ENCODE assay signal across 19 mouse cellular contexts in genomic region chr9:69756041-69756440, GRCm38 (mm10). TPM values are rescaled to one million over a fixed set of nuclear protein-coding genes. Genes with fewer than 3 reads are reported as not detected.
DNase-seq lines count a peak whose midpoint lies in the region; ATAC-seq and TF ChIP-seq lines count a peak whose summit lies in the region.
"Had no signal": no experiment of that assay in that cellular context is flagged by ENCODE, and none has a peak within 500 bp of the region (broad histone marks: within the 10 kb centered on the region; RNA-seq: fewer than 3 reads in every experiment).

No protein-coding gene starts in this region.

- peaks cover 100% of the 10 kb centered on the region for H3K27me3 ChIP-seq in forebrain, embryonic 10.5 days (ENCODE audit: poor library complexity, severe bottlenecking)
- peaks cover 78% of the 10 kb centered on the region for H3K27me3 ChIP-seq in forebrain, embryonic 11.5 days (ENCODE audit: control insufficient read depth, insufficient read depth, low read length)
- peaks cover 88% of the 10 kb centered on the region for H3K27me3 ChIP-seq in hindbrain, embryonic 10.5 days (ENCODE audit: insufficient read depth, poor library complexity, severe bottlenecking)
- peaks cover 74% of the 10 kb centered on the region for H3K27me3 ChIP-seq in midbrain, embryonic 10.5 days (ENCODE audit: low read depth, poor library complexity, severe bottlenecking)
- peaks cover 36% of the 10 kb centered on the region for H3K27me3 ChIP-seq in neural tube, embryonic 12.5 days (replicated peaks)
- peaks cover 87% of the 10 kb centered on the region for H3K27me3 ChIP-seq in intestine, postnatal 0 days (replicated peaks; ENCODE audit: control insufficient read depth, insufficient read depth, low read length)

- no peak overlapping the region for H3K9ac ChIP-seq in forebrain, embryonic 11.5 days (ENCODE audit: low read length)
- no peak overlapping the region for H3K9ac ChIP-seq in neural tube, embryonic 12.5 days
- H3K9ac ChIP-seq in intestine, postnatal 0 days (ENCODE audit: low read depth, low read length), result no peak overlapping the region
- H3K9ac ChIP-seq: embryonic facial prominence, embryonic 13.5 days; lung, embryonic 14.5 days had no signal

- no peaks in the 10 kb centered on the region for H3K9me3 ChIP-seq in forebrain, embryonic 10.5 days
- no peaks in the 10 kb centered on the region for H3K9me3 ChIP-seq in forebrain, embryonic 11.5 days (ENCODE audit: control insufficient read depth, low read length)
- H3K9me3 ChIP-seq in hindbrain, embryonic 10.5 days, result no peaks in the 10 kb centered on the region
- no peaks in the 10 kb centered on the region for H3K9me3 ChIP-seq in midbrain, embryonic 10.5 days (replicated peaks)
- H3K9me3 ChIP-seq in neural tube, embryonic 12.5 days, result no peaks in the 10 kb centered on the region
- no peaks in the 10 kb centered on the region for H3K9me3 ChIP-seq in intestine, postnatal 0 days (ENCODE audit: control insufficient read depth)
- H3K9me3 ChIP-seq: embryonic facial prominence, embryonic 13.5 days had no signal

- 11% methylated on average over 7 of the region's 7 CpGs for WGBS in forebrain, embryonic 10.5 days
- WGBS in forebrain, embryonic 11.5 days, result 11% methylated on average over 7 of the region's 7 CpGs
- WGBS in hindbrain, embryonic 10.5 days, result 21% methylated on average over 7 of the region's 7 CpGs
- 20% methylated on average over 7 of the region's 7 CpGs for WGBS in midbrain, embryonic 10.5 days
- 30% methylated on average over 7 of the region's 7 CpGs for WGBS in neural tube, embryonic 12.5 days
- WGBS in intestine, postnatal 0 days, result 25% methylated on average over 7 of the region's 7 CpGs

- peak; percentile 21 for DNase-seq in forebrain, embryonic 10.5 days (ENCODE audit: extremely low spot score, low spot score)
- DNase-seq in forebrain, embryonic 11.5 days (ENCODE audit: low spot score), result no peak
- peak; percentile 16 for DNase-seq in hindbrain, embryonic 10.5 days (ENCODE audit: low spot score)
- peak; percentile 17 for DNase-seq in midbrain, embryonic 10.5 days (ENCODE audit: low spot score)
- no peak for DNase-seq in ovary, postnatal 14 days (ENCODE audit: low spot score)
- DNase-seq in adrenal gland, postnatal 36 days, result no peak
- DNase-seq: cerebellum, adult 9-11 months; gastrocnemius, postnatal 10 days; heart, postnatal 14 days; kidney, adult 18-20 months; kidney, postnatal 36 days; liver; lung, embryonic 14.5 days had no signal

- H3K27ac ChIP-seq in forebrain, embryonic 10.5 days, result no peak overlapping the region
- no peak overlapping the region for H3K27ac ChIP-seq in forebrain, embryonic 11.5 days (ENCODE audit: low read depth, low read length)
- H3K27ac ChIP-seq in hindbrain, embryonic 10.5 days, result peak overlapping the region; percentile 62; the same call in 1 of the 2 replicates
- peak overlapping the region; percentile 74; the same call in 1 of the 2 replicates for H3K27ac ChIP-seq in midbrain, embryonic 10.5 days (replicated peaks)
- no peak overlapping the region for H3K27ac ChIP-seq in neural tube, embryonic 12.5 days
- no peak overlapping the region for H3K27ac ChIP-seq in intestine, postnatal 0 days (ENCODE audit: low read depth, low read length)
- H3K27ac ChIP-seq: embryonic facial prominence, embryonic 13.5 days had no signal

- no peak overlapping the region for H3K4me3 ChIP-seq in forebrain, embryonic 10.5 days
- no peak overlapping the region for H3K4me3 ChIP-seq in forebrain, embryonic 11.5 days (ENCODE audit: low read depth, low read length)
- H3K4me3 ChIP-seq in hindbrain, embryonic 10.5 days, result peak overlapping the region; percentile 31
- H3K4me3 ChIP-seq in midbrain, embryonic 10.5 days, result peak overlapping the region; percentile 84
- H3K4me3 ChIP-seq in neural tube, embryonic 12.5 days, result no peak overlapping the region
- no peak overlapping the region for H3K4me3 ChIP-seq in intestine, postnatal 0 days (ENCODE audit: low read depth, low read length)
- H3K4me3 ChIP-seq: embryonic facial prominence, embryonic 13.5 days had no signal

- no peak overlapping the region for H3K4me2 ChIP-seq in forebrain, embryonic 11.5 days (ENCODE audit: low read depth, low read length, severe bottlenecking)
- H3K4me2 ChIP-seq in neural tube, embryonic 12.5 days (replicated peaks), result peak overlapping the region; percentile 33; the same call in 1 of the 2 replicates
- no peak overlapping the region for H3K4me2 ChIP-seq in intestine, postnatal 0 days (replicated peaks; ENCODE audit: low read depth)
- H3K4me2 ChIP-seq: embryonic facial prominence, embryonic 13.5 days; lung, embryonic 14.5 days had no signal

- no peak for ATAC-seq in forebrain, embryonic 11.5 days (replicated peaks; ENCODE audit: low FRiP score)
- ATAC-seq in neural tube, embryonic 12.5 days (ENCODE audit: low FRiP score, low read depth), result no peak
- ATAC-seq in intestine, postnatal 0 days, result no peak
- ATAC-seq: forebrain, embryonic 16.5 days; Patski had no signal

- TF ChIP-seq CTCF in intestine, postnatal 0 days (IDR thresholded peaks at IDR 0.05; ENCODE audit: low read depth), result no peak

- peaks cover 72% of the 10 kb centered on the region for H3K4me1 ChIP-seq in forebrain, embryonic 10.5 days
- peaks cover 6% of the 10 kb centered on the region; the same call in 1 of the 2 replicates for H3K4me1 ChIP-seq in forebrain, embryonic 11.5 days (replicated peaks; ENCODE audit: control insufficient read depth, insufficient read depth, low read length)
- H3K4me1 ChIP-seq in hindbrain, embryonic 10.5 days (replicated peaks), result peaks cover 66% of the 10 kb centered on the region
- H3K4me1 ChIP-seq in midbrain, embryonic 10.5 days, result peaks cover 90% of the 10 kb centered on the region
- peaks cover 29% of the 10 kb centered on the region for H3K4me1 ChIP-seq in neural tube, embryonic 12.5 days
- H3K4me1 ChIP-seq in intestine, postnatal 0 days (replicated peaks; ENCODE audit: control insufficient read depth, insufficient read depth, low read length), result no peaks in the 10 kb centered on the region

- H3K36me3 ChIP-seq in forebrain, embryonic 10.5 days (replicated peaks), result no peaks in the 10 kb centered on the region
- no peaks in the 10 kb centered on the region for H3K36me3 ChIP-seq in forebrain, embryonic 11.5 days (ENCODE audit: control insufficient read depth, insufficient read depth, low read length)
- no peaks in the 10 kb centered on the region for H3K36me3 ChIP-seq in hindbrain, embryonic 10.5 days
- 0 out of 2 replicates have a peak, but pooled peaks cover 6% of the 10 kb centered on the region for H3K36me3 ChIP-seq in midbrain, embryonic 10.5 days
- no peaks in the 10 kb centered on the region for H3K36me3 ChIP-seq in neural tube, embryonic 12.5 days
- H3K36me3 ChIP-seq in intestine, postnatal 0 days (ENCODE audit: control insufficient read depth, insufficient read depth), result no peaks in the 10 kb centered on the region
- H3K36me3 ChIP-seq: embryonic facial prominence, embryonic 13.5 days had no signal

RNA-seq across cellular contexts. Expression of gene Foxb1, which starts 4.7 kb away (rescaled TPM):
- polyA plus RNA-seq in forebrain, embryonic 10.5 days (2016; fragmentation: Nextera tagmentation; extraction: Ambion mirVana), result 2.4 and 3.4 TPM in 2 replicates
- 1.8 and 2.8 TPM in 2 replicates for polyA plus RNA-seq in forebrain, embryonic 11.5 days (2014; fragmentation: Nextera tagmentation; extraction: Ambion mirVana)
- polyA plus RNA-seq in hindbrain, embryonic 10.5 days (2016; fragmentation: Nextera tagmentation; extraction: Ambion mirVana), result 5.7 and 6.8 TPM in 2 replicates
- polyA plus RNA-seq in midbrain, embryonic 10.5 days (2016; fragmentation: Nextera tagmentation; extraction: Ambion mirVana), result 13.0 and 15.1 TPM in 2 replicates
- 8.5 and 9.7 TPM in 2 replicates for polyA plus RNA-seq in neural tube, embryonic 12.5 days (2016; fragmentation: Nextera tagmentation; extraction: Ambion mirVana)
- not detected for total RNA-seq in adrenal gland, postnatal 36 days (2021)
- not detected in 2 replicates for polyA plus RNA-seq in intestine, postnatal 0 days (2015; fragmentation: Nextera tagmentation; extraction: Ambion mirVana)
- total RNA-seq: adrenal gland, adult 18-20 months; gastrocnemius, postnatal 10 days had no signal
- polyA plus RNA-seq: lung, embryonic 14.5 days; Patski had no signal

Comparison
In these comparisons a context has a peak if more than half of its experiments do, and no peak if none do; other contexts are left out.
1. DNase-seq: peak in forebrain, embryonic 10.5 days (single experiment), hindbrain, embryonic 10.5 days (single experiment) and midbrain, embryonic 10.5 days (single experiment); none in forebrain, embryonic 11.5 days (single experiment), ovary, postnatal 14 days (single experiment) and adrenal gland, postnatal 36 days (0 of 2).
2. H3K27ac ChIP-seq: peak in hindbrain, embryonic 10.5 days (single experiment) and midbrain, embryonic 10.5 days (single experiment); none in forebrain, embryonic 10.5 days (single experiment), forebrain, embryonic 11.5 days (single experiment), neural tube, embryonic 12.5 days (single experiment) and intestine, postnatal 0 days (single experiment).
3. H3K4me3 ChIP-seq: peak in hindbrain, embryonic 10.5 days (single experiment) and midbrain, embryonic 10.5 days (single experiment); none in forebrain, embryonic 10.5 days (single experiment), forebrain, embryonic 11.5 days (single experiment), neural tube, embryonic 12.5 days (single experiment) and intestine, postnatal 0 days (single experiment).